Mouse (Mus musculus) erythroblast, embryonic 14.5 days (primary cell): Measurements from ENCODE around the gene Podxl2. TPM values are rescaled to one million over a fixed set of nuclear protein-coding genes. Genes with fewer than 3 reads are reported as not detected.

Experiments
- H3K27me3 ChIP-seq: 2 replicates; pipeline ENCODE4 v1.6.1; 2012; ENCODE audit warnings: inconsistent platforms; ENCODE audit not compliant: control insufficient read depth
- H3K36me3 ChIP-seq: 2 replicates; pipeline ENCODE4 v1.6.1; 2012; ENCODE audit warnings: mild to moderate bottlenecking, inconsistent platforms; ENCODE audit not compliant: control insufficient read depth
- H3K4me1 ChIP-seq: 2 replicates; pipeline ENCODE4 v1.6.1; 2012; ENCODE audit warnings: inconsistent platforms; ENCODE audit not compliant: control insufficient read depth
- H3K4me3 ChIP-seq: replicated peaks from 2 replicates; pipeline ENCODE3; 2012; ENCODE audit warnings: moderate library complexity, mild to moderate bottlenecking, inconsistent platforms
- H3K9me3 ChIP-seq: 2 replicates; pipeline ENCODE4 v1.6.1; 2012; ENCODE audit warnings: low read length, inconsistent platforms, mixed read lengths; ENCODE audit not compliant: control insufficient read depth
- GATA1 ChIP-seq: IDR thresholded peaks from 2 replicates; pipeline ENCODE4 v1.6.1; 2012; ENCODE audit warnings: low read length, inconsistent platforms, mixed read lengths
- TAL1 ChIP-seq: IDR thresholded peaks from 3 replicates; pipeline ENCODE4 v1.6.1; 2012; ENCODE audit warnings: low read length, inconsistent platforms, mixed read lengths
- polyA plus RNA-seq: library from polyadenylated mRNA; stranded (reverse); fragments of >175 nt; gene quantifications from 2 replicates; pipeline ENCODE4 v1.2.3, GENCODE M21; 2012

The Podxl2 gene
- polyA plus RNA-seq, 1 experiment: 0.18 TPM

- no peak overlapping the region for H3K4me3 ChIP-seq
- H3K4me1 ChIP-seq: peaks cover 6% of the 10 kb centered on the region
- TF ChIP-seq GATA1: no peak
- no peak for TF ChIP-seq TAL1
- H3K27me3 ChIP-seq: peaks cover 39% of the 10 kb centered on the region
- H3K9me3 ChIP-seq: peaks cover 7% of the 10 kb centered on the region
- no peaks in the 10 kb centered on the region for H3K36me3 ChIP-seq
Measured at GRCm38 (mm10) chr6:88857830-88858229, 17.0 kb downstream of the Podxl2 start.

DNA sequence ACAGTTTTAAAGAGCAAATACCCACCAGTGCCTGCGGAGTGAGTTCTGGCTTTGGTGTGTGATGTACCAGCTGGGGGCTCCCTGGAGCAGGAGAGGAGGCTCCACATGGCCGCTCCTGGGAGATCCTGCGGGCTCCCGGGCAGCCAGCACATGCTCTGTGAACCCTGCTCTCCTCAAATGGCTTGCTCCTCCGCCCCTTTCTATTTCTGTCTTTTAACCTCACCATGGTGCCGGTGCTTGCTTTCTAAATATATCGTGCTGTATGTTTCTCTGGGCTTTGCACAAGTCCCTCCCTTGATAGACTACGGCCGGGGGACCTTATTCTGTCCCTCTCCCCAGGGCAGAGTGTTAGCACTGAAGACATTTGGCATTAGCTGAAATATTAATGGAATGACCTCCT is 17.6 kb downstream of the Podxl2 start:
- Histone ChIP-seq H3K27me3 (peaks cover 39% of the 10 kb centered on the region), H3K9me3 (peaks cover 7% of the 10 kb centered on the region), H3K4me3 (no peak overlapping the region), H3K36me3 (no peaks in the 10 kb centered on the region), H3K4me1 (peaks cover 6% of the 10 kb centered on the region)
- no peak for TF ChIP-seq TAL1
- no peak for TF ChIP-seq GATA1

DNA sequence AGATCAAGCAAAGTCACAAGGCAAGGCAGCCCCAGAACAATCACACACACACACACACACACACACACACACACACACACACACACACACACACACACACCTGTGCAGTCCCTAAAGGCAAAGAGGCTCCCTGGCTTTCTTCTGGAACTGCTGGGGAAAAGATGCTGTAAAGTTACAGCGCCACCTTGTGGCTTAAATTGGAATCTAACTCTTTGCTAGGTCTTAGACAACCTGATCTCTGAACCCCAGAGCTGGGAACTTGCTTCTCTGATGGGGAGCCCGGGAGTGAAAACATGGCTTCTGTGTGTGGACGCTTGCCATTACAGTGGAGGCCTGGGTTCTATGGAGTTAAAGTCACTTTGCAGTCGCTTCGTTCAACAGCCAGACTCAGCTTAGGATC is 19.2 kb downstream of the Podxl2 start:
- H3K4me3 ChIP-seq: no peak overlapping the region
- H3K36me3 ChIP-seq: no peaks in the 10 kb centered on the region
- TF ChIP-seq TAL1: no peak
- TF ChIP-seq GATA1: no peak
- peaks cover 42% of the 10 kb centered on the region for H3K27me3 ChIP-seq
- H3K4me1 ChIP-seq: peaks cover 2% of the 10 kb centered on the region
- H3K9me3 ChIP-seq: no peaks in the 10 kb centered on the region

DNA sequence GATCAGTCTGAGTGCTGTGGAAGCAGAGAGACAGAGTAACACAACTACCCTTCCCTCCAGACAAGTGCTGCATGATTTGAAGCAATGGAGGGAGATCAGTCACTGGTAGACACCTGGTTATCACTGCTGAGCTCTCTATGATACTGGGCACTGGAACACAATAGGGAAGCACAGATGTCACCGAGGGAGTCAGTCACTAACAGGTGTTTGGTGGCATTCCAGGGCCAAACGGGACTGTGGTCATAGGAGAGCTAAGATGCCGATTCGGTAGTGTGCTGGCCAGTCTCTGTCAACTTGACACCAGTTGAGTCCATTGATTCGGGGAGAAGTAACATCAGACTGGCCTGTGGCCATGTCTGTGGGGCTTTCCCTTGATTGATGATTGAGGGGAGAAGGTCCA is 20.3 kb downstream of the Podxl2 start:
- H3K9me3 ChIP-seq: no peaks in the 10 kb centered on the region
- TF ChIP-seq TAL1 (no peak), GATA1 (no peak)
- no peaks in the 10 kb centered on the region; the same call in 1 of the 2 replicates for H3K4me1 ChIP-seq
- no peaks in the 10 kb centered on the region for H3K36me3 ChIP-seq
- no peak overlapping the region for H3K4me3 ChIP-seq
- peaks cover 41% of the 10 kb centered on the region for H3K27me3 ChIP-seq

DNA sequence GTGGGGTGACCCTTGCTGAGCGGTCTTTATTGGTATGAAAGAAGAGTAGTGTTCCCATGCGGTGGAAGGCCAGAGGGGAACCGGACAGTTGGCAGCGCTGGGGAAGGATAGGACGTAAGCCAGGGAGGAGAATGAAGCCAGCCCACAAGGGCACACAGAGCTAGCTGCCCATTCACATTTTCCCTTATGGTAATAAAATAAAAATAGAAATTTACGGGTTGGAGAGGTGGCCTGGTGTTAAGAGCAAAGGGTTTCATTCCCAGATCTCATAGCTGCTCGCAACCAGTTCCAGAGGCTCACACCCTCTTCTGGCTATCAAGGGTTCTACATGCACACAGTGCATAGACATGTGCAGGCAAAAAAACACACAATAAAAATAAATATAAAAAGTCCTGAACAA is 24.8 kb downstream of the Podxl2 start:
- H3K36me3 ChIP-seq: no peaks in the 10 kb centered on the region
- no peak overlapping the region for H3K4me3 ChIP-seq
- peaks cover 28% of the 10 kb centered on the region for H3K27me3 ChIP-seq
- H3K9me3 ChIP-seq: no peaks in the 10 kb centered on the region
- no peaks in the 10 kb centered on the region; the same call in 1 of the 2 replicates for H3K4me1 ChIP-seq
- TF ChIP-seq TAL1 (no peak), GATA1 (no peak)

DNA sequence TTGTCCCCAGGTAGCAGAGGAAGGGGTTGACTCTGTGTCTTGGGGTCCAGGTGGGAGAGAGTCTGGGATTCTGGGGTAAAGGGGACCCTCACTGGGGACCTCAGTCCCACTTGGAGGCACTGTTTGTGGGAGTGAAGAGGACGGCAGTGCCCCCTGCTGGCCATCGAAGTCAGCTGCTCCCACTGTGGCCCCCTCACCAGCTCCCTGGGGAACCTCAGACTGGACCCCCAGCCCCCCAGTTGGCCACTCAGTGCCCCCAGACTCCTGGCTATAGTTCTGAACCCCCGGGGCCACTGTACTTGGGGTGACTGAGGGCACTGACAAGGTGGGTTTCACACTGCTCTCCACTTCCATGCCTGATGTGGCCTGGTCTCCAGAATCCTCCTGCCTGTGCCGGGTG is 25.6 kb downstream of the Podxl2 start:
- no peaks in the 10 kb centered on the region for H3K36me3 ChIP-seq
- H3K9me3 ChIP-seq: no peaks in the 10 kb centered on the region
- H3K4me3 ChIP-seq: no peak overlapping the region
- peaks cover 20% of the 10 kb centered on the region for H3K27me3 ChIP-seq
- H3K4me1 ChIP-seq: peaks cover 3% of the 10 kb centered on the region
- no peak for TF ChIP-seq TAL1
- TF ChIP-seq GATA1: no peak

DNA sequence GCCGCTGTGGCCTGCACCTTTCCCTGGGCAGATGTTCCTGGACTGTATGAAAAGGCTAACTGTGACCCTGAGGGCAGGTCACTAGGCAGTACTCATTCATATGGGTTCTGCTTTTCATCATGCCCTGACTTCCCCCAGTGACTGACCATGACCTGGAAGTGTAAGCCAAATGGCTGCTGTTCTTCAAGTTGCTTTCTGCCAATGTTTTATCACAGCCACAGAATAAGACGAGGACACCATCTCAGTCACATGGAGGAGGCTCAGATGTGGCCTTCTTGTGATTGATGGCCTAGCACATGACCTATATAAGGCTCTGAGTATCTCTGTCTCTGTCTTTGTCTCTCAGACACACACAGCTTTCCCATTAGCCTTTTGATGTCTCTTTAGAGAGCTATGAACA is 27.3 kb downstream of the Podxl2 start:
- TF ChIP-seq GATA1 (no peak), TAL1 (no peak)
- Histone ChIP-seq H3K9me3 (no peaks in the 10 kb centered on the region), H3K4me1 (peaks cover 20% of the 10 kb centered on the region), H3K27me3 (peaks cover 23% of the 10 kb centered on the region), H3K36me3 (no peaks in the 10 kb centered on the region), H3K4me3 (no peak overlapping the region)

- Histone ChIP-seq H3K36me3 (peaks cover 8% of the 10 kb centered on the region), H3K4me3 (no peak overlapping the region), H3K4me1 (peaks cover 41% of the 10 kb centered on the region), H3K9me3 (no peaks in the 10 kb centered on the region), H3K27me3 (peaks cover 20% of the 10 kb centered on the region)
- TF ChIP-seq GATA1 (no peak), TAL1 (no peak)
Measured at GRCm38 (mm10) chr6:88844901-88845565, 29.8 kb downstream of the Podxl2 start.

DNA sequence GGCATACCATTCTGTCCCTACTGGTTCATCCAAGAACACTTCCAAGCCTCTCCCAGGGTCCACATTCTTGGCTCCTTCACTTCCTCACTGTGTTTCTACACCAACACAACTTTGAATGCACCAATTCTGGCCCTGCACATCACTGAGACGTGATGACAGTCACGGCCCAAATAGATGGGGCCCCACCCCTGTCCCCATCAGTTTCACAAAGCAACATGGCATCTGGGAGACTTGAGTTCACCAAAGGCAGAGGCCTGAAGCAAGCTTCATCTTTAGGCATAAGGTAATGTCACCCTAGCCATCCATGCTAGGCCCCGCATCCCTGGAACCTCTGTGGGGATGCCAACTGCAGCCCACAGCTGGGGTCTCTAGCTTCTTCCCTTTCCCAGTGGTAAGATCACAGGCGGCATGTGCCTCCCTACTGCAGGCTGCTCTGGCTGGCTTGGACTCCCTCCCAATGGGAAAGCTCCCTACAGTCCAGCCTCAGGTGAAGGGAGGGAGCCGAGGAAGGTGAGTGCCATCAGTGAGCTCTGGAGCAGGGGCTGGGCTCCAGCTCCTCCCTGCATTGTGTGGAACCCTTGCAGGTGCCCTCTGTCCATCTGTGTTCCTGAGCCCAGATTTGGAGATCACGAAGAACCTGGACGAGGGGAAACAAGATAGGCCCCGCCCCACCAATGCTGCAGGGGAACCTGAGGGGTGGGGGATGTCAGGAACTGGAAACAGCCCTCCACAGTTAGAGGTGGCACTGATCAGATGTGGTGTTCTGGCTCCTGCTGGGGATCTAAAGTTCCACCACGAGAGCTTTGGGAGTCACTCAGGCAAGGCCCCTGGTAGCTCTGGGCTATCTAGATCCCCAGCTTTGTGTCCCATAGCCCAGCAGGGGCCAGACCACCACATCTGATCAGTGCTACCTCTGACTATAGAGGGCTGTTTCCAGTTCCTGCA is 30.8 kb downstream of the Podxl2 start:
- H3K36me3 ChIP-seq: peaks cover 18% of the 10 kb centered on the region
- H3K27me3 ChIP-seq: peaks cover 20% of the 10 kb centered on the region
- no peaks in the 10 kb centered on the region for H3K9me3 ChIP-seq
- H3K4me1 ChIP-seq: peaks cover 50% of the 10 kb centered on the region
- no peak for TF ChIP-seq GATA1
- no peak for TF ChIP-seq TAL1
- H3K4me3 ChIP-seq: no peak overlapping the region
